Mouse (Mus musculus) ES-Bruce4 (cell line): Measurements from ENCODE around the gene Prtn3. TPM values are rescaled to one million over a fixed set of nuclear protein-coding genes. Genes with fewer than 3 reads are reported as not detected.

ENCODE experiments used
- H3K27ac ChIP-seq: 2 replicates; pipeline ENCODE4 v1.5.1; 2012; ENCODE audit warnings: low read length, inconsistent platforms; ENCODE audit not compliant: insufficient read depth
- H3K27me3 ChIP-seq: 2 replicates; pipeline ENCODE4 v1.6.1; 2012; ENCODE audit warnings: mild to moderate bottlenecking, low read length, inconsistent platforms; ENCODE audit not compliant: control insufficient read depth, poor library complexity, insufficient read depth, severe bottlenecking
- H3K36me3 ChIP-seq: 2 replicates; pipeline ENCODE4 v1.6.1; 2012; ENCODE audit warnings: inconsistent platforms, mild to moderate bottlenecking, low read length, moderate library complexity; ENCODE audit not compliant: control insufficient read depth, poor library complexity, insufficient read depth, severe bottlenecking
- H3K4me1 ChIP-seq: one replicate; pipeline ENCODE4 v1.8.1; 2011; ENCODE audit warnings: low read length; ENCODE audit not compliant: control insufficient read depth, insufficient read depth
- H3K4me3 ChIP-seq: 2 replicates; pipeline ENCODE4 v1.5.1; 2011; ENCODE audit warnings: low read depth, mild to moderate bottlenecking, low read length
- H3K9ac ChIP-seq: 2 replicates; pipeline ENCODE4 v1.6.1; 2012; ENCODE audit warnings: low read depth, mild to moderate bottlenecking, inconsistent platforms; ENCODE audit not compliant: poor library complexity, severe bottlenecking
- H3K9me3 ChIP-seq: replicated peaks from 2 replicates; pipeline ENCODE4 v1.6.1; 2012; ENCODE audit warnings: mild to moderate bottlenecking, low read length, inconsistent platforms; ENCODE audit not compliant: control insufficient read depth, poor library complexity, insufficient read depth, severe bottlenecking
- CTCF ChIP-seq: IDR thresholded peaks from one replicate; pipeline ENCODE4 v1.8.1; 2011; ENCODE audit warnings: low read depth, low read length
- EP300 ChIP-seq: IDR thresholded peaks from 2 replicates; pipeline ENCODE4 v1.6.1; 2011; ENCODE audit warnings: low read depth, low read length; ENCODE audit not compliant: insufficient read depth
- POLR2A ChIP-seq: IDR thresholded peaks from one replicate; pipeline ENCODE4 v1.8.1; 2011; ENCODE audit warnings: low read length; ENCODE audit not compliant: insufficient read depth
- polyA plus RNA-seq: library from polyadenylated mRNA; stranded (reverse); fragments of >200 nt; gene quantifications from 2 replicates; pipeline ENCODE4 v1.2.4, GENCODE M21; 2011; ENCODE audit warnings: low read depth; ENCODE audit not compliant: missing spikeins, insufficient read depth, insufficient read length

Prtn3 gene
- polyA plus RNA-seq, 1 experiment = 13.1 TPM

- Histone ChIP-seq H3K27ac (0 out of 2 replicates have a peak overlapping the region, but pooled peaks have one; percentile 9), H3K9me3 (no peaks in the 10 kb centered on the region), H3K4me1 (peaks cover 5% of the 10 kb centered on the region), H3K4me3 (peak overlapping the region; percentile 60; the same call in 1 of the 2 replicates), H3K36me3 (peaks cover 57% of the 10 kb centered on the region), H3K27me3 (no peaks in the 10 kb centered on the region), H3K9ac (peak overlapping the region; percentile 93; the same call in 1 of the 2 replicates)
- no peak for TF ChIP-seq POLR2A
- TF ChIP-seq EP300 = no peak
- no peak for TF ChIP-seq CTCF
These were observed 16.8 kb upstream of the Prtn3 start for GRCm38 (mm10) chr10:79857452-79857811.

GRCm38 (mm10) chr10:79857894-79858293 lies 16.4 kb upstream of the Prtn3 start:
- no peaks in the 10 kb centered on the region for H3K27me3 ChIP-seq
- peaks cover 62% of the 10 kb centered on the region for H3K36me3 ChIP-seq
- H3K9ac ChIP-seq = peak overlapping the region; percentile 93; the same call in 1 of the 2 replicates
- no peak for TF ChIP-seq POLR2A
- no peak for TF ChIP-seq EP300
- no peak for TF ChIP-seq CTCF
- no peak overlapping the region for H3K4me3 ChIP-seq
- no peaks in the 10 kb centered on the region for H3K9me3 ChIP-seq
- peaks cover 5% of the 10 kb centered on the region for H3K4me1 ChIP-seq
- 0 out of 2 replicates have a peak overlapping the region, but pooled peaks have one; percentile 9 for H3K27ac ChIP-seq

DNA sequence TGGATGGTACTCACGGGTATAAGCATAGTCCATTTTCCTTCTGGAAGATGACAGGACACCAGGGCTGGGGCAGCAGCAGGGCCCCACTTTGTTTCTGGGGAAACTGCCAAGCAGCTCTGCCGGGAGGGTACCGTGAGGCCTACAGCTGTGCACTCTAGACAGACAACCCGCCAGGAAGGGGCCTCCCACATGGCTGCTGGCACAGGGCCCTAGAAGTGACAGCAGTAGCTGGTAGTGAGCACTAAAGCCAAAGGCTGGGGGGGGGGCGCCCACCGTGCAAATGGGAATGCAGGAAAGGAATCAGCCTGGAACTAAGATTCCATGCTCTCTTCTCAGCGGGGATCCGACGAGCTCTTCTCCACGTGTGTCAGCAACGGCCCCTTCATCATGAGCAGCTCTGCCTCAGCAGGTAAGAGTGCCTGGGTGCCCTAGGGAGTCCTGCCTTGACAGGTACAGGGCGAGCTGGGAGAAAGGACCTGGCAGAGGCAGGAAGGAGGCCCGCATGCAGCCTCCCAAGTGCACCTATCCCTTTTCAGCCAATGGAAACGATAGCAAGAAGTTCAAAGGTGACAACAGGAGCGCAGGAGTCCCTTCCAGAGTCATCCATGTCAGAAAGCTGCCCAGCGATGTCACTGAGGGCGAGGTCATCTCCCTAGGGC lies 15.7 kb upstream of the Prtn3 start:
- Histone ChIP-seq H3K36me3 (peaks cover 65% of the 10 kb centered on the region), H3K9ac (no peak overlapping the region), H3K27ac (no peak overlapping the region), H3K9me3 (no peaks in the 10 kb centered on the region), H3K4me1 (peaks cover 5% of the 10 kb centered on the region), H3K27me3 (no peaks in the 10 kb centered on the region), H3K4me3 (no peak overlapping the region)
- TF ChIP-seq CTCF = no peak
- TF ChIP-seq POLR2A = no peak
- no peak for TF ChIP-seq EP300

DNA sequence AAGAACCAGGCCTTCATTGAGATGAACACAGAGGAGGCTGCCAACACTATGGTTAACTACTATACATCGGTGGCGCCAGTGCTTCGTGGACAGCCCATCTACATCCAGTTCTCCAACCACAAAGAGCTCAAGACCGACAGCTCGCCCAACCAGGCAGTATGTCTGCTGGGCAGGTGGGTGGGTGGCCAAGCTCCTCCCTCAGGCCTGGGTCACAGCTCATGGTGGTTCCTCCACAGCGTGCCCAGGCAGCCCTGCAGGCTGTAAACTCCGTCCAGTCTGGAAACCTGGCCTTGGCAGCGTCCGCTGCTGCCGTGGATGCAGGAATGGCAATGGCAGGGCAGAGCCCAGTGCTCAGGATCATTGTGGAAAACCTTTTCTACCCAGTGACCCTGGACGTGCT lies 15.2 kb upstream of the Prtn3 start:
- Histone ChIP-seq H3K36me3 (peaks cover 65% of the 10 kb centered on the region), H3K4me3 (no peak overlapping the region), H3K27me3 (no peaks in the 10 kb centered on the region), H3K9ac (no peak overlapping the region), H3K9me3 (no peaks in the 10 kb centered on the region), H3K27ac (no peak overlapping the region), H3K4me1 (peaks cover 5% of the 10 kb centered on the region)
- TF ChIP-seq CTCF (no peak), EP300 (no peak), POLR2A (no peak)

DNA sequence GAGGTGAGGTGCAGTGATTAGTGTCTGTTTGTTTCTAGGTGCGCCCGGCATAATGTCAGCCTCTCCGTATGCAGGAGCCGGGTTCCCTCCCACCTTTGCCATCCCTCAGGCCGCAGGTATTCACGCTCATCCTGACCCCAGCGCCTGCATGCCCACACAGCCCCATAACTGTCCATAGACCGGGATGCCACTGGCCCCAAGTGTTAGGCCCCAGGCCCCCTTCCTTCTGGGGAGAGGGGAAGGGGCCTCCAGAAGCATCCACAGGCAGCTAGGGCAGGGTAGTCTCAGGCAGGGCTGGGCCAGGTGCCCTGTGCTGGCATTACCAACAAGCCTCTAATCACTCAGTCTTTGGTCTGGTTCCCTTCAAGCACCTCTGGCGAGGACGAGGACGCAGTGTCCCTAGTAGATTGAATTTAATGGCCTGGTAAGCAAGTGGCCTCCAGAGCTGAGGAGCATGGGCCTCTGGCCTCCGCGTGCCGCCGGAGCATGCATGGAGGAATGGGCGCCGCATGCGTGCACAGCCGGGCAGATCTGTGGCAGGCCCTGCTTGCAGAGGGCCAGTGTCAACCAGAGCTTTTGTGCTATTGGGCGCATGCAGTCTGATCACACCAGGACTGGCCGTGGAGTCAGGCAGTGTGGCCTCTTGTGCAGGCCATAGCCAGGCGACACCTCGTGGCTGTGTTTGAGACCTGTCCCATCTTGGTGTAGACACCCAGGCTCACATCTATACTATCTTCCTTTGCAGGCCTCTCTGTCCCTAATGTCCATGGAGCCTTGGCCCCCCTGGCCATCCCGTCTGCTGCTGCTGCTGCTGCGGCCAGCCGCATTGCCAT lies 14.0 kb upstream of the Prtn3 start:
- Histone ChIP-seq H3K27ac (no peak overlapping the region), H3K36me3 (peaks cover 65% of the 10 kb centered on the region), H3K4me3 (no peak overlapping the region), H3K9me3 (no peaks in the 10 kb centered on the region), H3K4me1 (peaks cover 5% of the 10 kb centered on the region), H3K27me3 (no peaks in the 10 kb centered on the region), H3K9ac (no peak overlapping the region)
- TF ChIP-seq EP300 (no peak), CTCF (no peak), POLR2A (no peak)
